Mouse (Mus musculus) spleen, adult 2 months (tissue): ENCODE measurements around the gene Arl4c. TPM values are rescaled to one million over a fixed set of nuclear protein-coding genes. Genes with fewer than 3 reads are reported as not detected.

ENCODE experiments used
- DNase-seq, 2 experiments: peaks; one replicate each; pipeline versions ENCODE4 v3.0.0 to v3.0.0-alpha.2; 2012 to 2021; ENCODE audit warnings: low spot score in 2 of 2, low read depth in 1 of 2
- H3K27ac ChIP-seq: fragments of 200-500 bp; 2 replicates; pipeline ENCODE4 v1.5.1; 2012; ENCODE audit warnings: low read length, inconsistent platforms; ENCODE audit not compliant: insufficient read depth
- H3K27me3 ChIP-seq: fragments of 200-500 bp; 2 replicates; pipeline ENCODE4 v1.6.1; 2012; ENCODE audit warnings: mild to moderate bottlenecking, moderate library complexity, low read length, inconsistent platforms; ENCODE audit not compliant: control insufficient read depth, insufficient read depth
- H3K36me3 ChIP-seq: fragments of 200-500 bp; 2 replicates; pipeline ENCODE4 v1.6.1; 2012; ENCODE audit warnings: mild to moderate bottlenecking, low read length, inconsistent platforms; ENCODE audit not compliant: control insufficient read depth, insufficient read depth
- H3K4me1 ChIP-seq: fragments of 200-500 bp; 2 replicates; pipeline ENCODE4 v1.6.1; 2011; ENCODE audit warnings: inconsistent platforms; ENCODE audit not compliant: control insufficient read depth, insufficient read depth, insufficient read length
- H3K4me3 ChIP-seq: fragments of 200-500 bp; 2 replicates; pipeline ENCODE4 v1.5.1; 2011; ENCODE audit warnings: mild to moderate bottlenecking, inconsistent platforms; ENCODE audit not compliant: insufficient read depth, insufficient read length; ENCODE audit errors: extremely low read depth
- CTCF ChIP-seq: fragments of 200-500 bp; IDR thresholded peaks from 2 replicates; pipeline ENCODE4 v1.5.1; 2011; ENCODE audit warnings: mild to moderate bottlenecking, inconsistent platforms; ENCODE audit not compliant: insufficient read depth, insufficient read length, insufficient replicate concordance; ENCODE audit errors: extremely low read depth
- POLR2A ChIP-seq: fragments of 200-500 bp; IDR thresholded peaks from 2 replicates; pipeline ENCODE4 v1.6.1; 2011; ENCODE audit warnings: low read depth, low read length, inconsistent platforms
- WGBS: fragments of 180-500 bp; shearing (Covaris S2); methylation state at CpG from one replicate; pipeline ENCODE4 v1.1.7; 2018; 5-methylcytosine and 5-hydroxymethylcytosine counted together
- polyA plus RNA-seq: library from polyadenylated mRNA; depleted of rRNA; stranded (reverse); fragments of >200 nt; gene quantifications from 2 replicates; pipeline ENCODE4 v1.2.3, GENCODE M21; 2012

The Arl4c gene
- polyA plus RNA-seq, 1 experiment, result 31.0 TPM

GRCm38 (mm10) chr1:88705050-88705449 lies 3.0 kb upstream of the Arl4c start:
- Histone ChIP-seq H3K27me3 (no peaks in the 10 kb centered on the region), H3K36me3 (no peaks in the 10 kb centered on the region), H3K4me3 (no peak overlapping the region), H3K27ac (peak overlapping the region; percentile 17), H3K4me1 (peaks cover 3% of the 10 kb centered on the region; the same call in 1 of the 2 replicates)
- no peak for TF ChIP-seq CTCF
- TF ChIP-seq POLR2A, result no peak
- peak in 1 of 2 experiments; percentile 45 for DNase-seq
- 78% methylated on average over 6 of the region's 6 CpGs for WGBS

DNA sequence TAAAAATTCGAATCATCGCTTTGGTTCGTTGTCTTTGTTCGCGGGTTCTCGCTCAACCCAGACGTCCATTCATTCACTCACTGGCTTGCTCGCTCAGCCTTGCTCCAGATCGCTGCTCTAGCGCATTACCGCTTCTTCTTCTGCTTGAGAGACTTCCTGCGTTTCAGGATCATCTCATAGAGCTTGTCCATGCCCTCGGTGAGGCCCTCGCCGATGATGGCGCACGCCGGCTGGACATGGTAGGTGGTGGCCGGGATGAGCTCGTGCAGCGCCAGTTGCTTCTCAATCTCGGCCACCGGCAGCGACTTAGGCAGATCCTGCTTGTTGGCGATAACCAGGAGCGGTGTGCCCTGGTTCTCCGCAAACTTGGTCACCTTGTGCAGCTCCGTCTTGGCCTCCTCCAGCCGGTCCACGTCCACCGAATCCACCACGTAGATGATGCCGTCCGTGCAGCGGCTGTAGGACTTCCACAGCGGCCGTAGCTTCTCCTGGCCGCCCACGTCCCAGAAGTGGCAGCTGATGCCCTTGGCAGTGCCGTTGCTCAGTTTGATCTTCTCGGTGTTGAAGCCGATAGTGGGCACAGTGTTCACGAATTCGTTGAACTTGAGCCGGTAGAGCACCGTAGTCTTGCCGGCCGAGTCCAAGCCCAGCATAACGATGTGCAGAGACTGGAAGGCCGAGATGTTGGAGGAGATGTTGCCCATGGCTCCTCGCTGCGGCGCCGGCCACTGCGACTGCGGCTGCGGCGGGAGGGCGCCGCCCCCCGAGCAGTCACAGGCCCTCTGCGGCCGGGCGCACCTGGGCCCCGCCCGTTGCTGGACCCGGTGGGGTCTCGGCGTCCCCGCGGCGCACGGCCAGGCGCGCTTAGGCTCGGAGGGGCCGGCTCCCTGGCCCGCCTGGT lies 810 bp downstream of the Arl4c start:
- DNase-seq, result peak in 1 of 2 experiments; percentile 16
- no peaks in the 10 kb centered on the region; the same call in 1 of the 2 replicates for H3K4me1 ChIP-seq
- H3K4me3 ChIP-seq, result peak overlapping the region; percentile 91
- WGBS, result under 1% methylated on average over 78 of the region's 78 CpGs
- TF ChIP-seq CTCF (no peak), POLR2A (no peak)
- peak overlapping the region; percentile 82 for H3K27ac ChIP-seq
- H3K36me3 ChIP-seq, result no peaks in the 10 kb centered on the region
- H3K27me3 ChIP-seq, result no peaks in the 10 kb centered on the region

GRCm38 (mm10) chr1:88699856-88700791 lies 1.9 kb downstream of the Arl4c start:
- no peaks in the 10 kb centered on the region for H3K36me3 ChIP-seq
- H3K4me3 ChIP-seq, result peak overlapping the region; percentile 91
- no peak for TF ChIP-seq POLR2A
- no peak for TF ChIP-seq CTCF
- 17% methylated on average over 25 of the region's 25 CpGs for WGBS
- H3K27me3 ChIP-seq, result no peaks in the 10 kb centered on the region
- DNase-seq, result peak in 1 of 2 experiments; percentile 30
- no peaks in the 10 kb centered on the region; the same call in 1 of the 2 replicates for H3K4me1 ChIP-seq
- peak overlapping the region; percentile 77 for H3K27ac ChIP-seq

DNA sequence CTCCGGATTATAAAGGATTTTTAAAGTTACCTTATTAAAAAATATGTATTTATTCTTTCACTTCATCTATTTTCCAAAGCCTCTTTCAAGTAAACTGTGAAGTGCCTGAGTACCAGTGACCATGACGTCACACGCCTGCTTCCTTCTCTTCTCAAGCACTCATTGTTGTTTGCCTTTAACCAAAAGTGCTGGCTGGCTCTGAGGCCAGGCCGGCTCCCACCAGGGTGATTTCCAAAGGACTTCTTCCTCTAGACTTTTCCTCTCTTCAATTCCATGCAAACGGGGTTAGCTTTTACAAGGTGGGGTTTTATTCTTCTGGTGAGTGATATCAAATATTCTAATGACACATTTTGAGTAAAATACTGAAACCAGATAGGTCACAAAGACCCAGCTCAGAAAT lies 2.6 kb downstream of the Arl4c start:
- peak in 1 of 2 experiments; percentile 36 for DNase-seq
- peak overlapping the region; percentile 70 for H3K27ac ChIP-seq
- no peaks in the 10 kb centered on the region for H3K27me3 ChIP-seq
- peak overlapping the region; percentile 91 for H3K4me3 ChIP-seq
- no peaks in the 10 kb centered on the region for H3K36me3 ChIP-seq
- H3K4me1 ChIP-seq, result no peaks in the 10 kb centered on the region; the same call in 1 of the 2 replicates
- TF ChIP-seq CTCF (no peak), POLR2A (no peak)
- WGBS, result 25% methylated on average over 5 of the region's 5 CpGs

GRCm38 (mm10) chr1:88698926-88699325 lies 3.1 kb downstream of the Arl4c start:
- DNase-seq, result no peak
- TF ChIP-seq POLR2A (no peak), CTCF (no peak)
- Histone ChIP-seq H3K4me3 (peak overlapping the region; percentile 51), H3K27ac (peak overlapping the region; percentile 5; the same call in 1 of the 2 replicates), H3K4me1 (no peaks in the 10 kb centered on the region; the same call in 1 of the 2 replicates), H3K36me3 (no peaks in the 10 kb centered on the region), H3K27me3 (no peaks in the 10 kb centered on the region)
- 42% methylated on average over 5 of the region's 5 CpGs for WGBS

GRCm38 (mm10) chr1:88698131-88698530 lies 3.9 kb downstream of the Arl4c start:
- no peaks in the 10 kb centered on the region; the same call in 1 of the 2 replicates for H3K4me1 ChIP-seq
- peak overlapping the region; percentile 51; the same call in 1 of the 2 replicates for H3K4me3 ChIP-seq
- no peaks in the 10 kb centered on the region for H3K36me3 ChIP-seq
- DNase-seq, result no peak
- WGBS, result 66% methylated on average over 6 of the region's 6 CpGs
- H3K27me3 ChIP-seq, result no peaks in the 10 kb centered on the region
- H3K27ac ChIP-seq, result peak overlapping the region; percentile 52
- TF ChIP-seq POLR2A, result no peak
- no peak for TF ChIP-seq CTCF
